Mouse (Mus musculus) forebrain, embryonic 16.5 days (tissue): ENCODE results near the gene Sgsm2. TPM values are rescaled to one million over a fixed set of nuclear protein-coding genes. Genes with fewer than 3 reads are reported as not detected.

ENCODE experiments used
- ATAC-seq: fragments of 200-750 bp; cut with Nextera tagmentation; 2 replicates; pipeline ENCODE4 v1.8.0; 2017; ENCODE audit warnings: mild to moderate bottlenecking, moderate library complexity
- H3K27ac ChIP-seq: fragments of 300-500 bp; sonication (generic); 2 replicates; pipeline ENCODE4 v1.5.1; 2014; ENCODE audit warnings: low read length, control low read depth
- H3K27me3 ChIP-seq: fragments of 300-500 bp; sonication (generic); replicated peaks from 2 replicates; pipeline ENCODE4 v1.6.1; 2014; ENCODE audit warnings: low read length; ENCODE audit not compliant: control insufficient read depth, insufficient read depth
- H3K36me3 ChIP-seq: fragments of 300-500 bp; sonication (generic); 2 replicates; pipeline ENCODE4 v1.6.1; 2014; ENCODE audit not compliant: control insufficient read depth, insufficient read depth
- H3K4me1 ChIP-seq: fragments of 300-500 bp; sonication (generic); replicated peaks from 2 replicates; pipeline ENCODE4 v1.6.1; 2014; ENCODE audit warnings: low read length; ENCODE audit not compliant: control insufficient read depth, insufficient read depth
- H3K4me2 ChIP-seq: fragments of 300-500 bp; sonication (generic); 2 replicates; pipeline ENCODE4 v1.6.1; 2014; ENCODE audit warnings: mild to moderate bottlenecking, low read length, control low read depth
- H3K4me3 ChIP-seq: fragments of 300-500 bp; sonication (generic); replicated peaks from 2 replicates; pipeline ENCODE4 v1.5.1; 2014; ENCODE audit warnings: mild to moderate bottlenecking, low read length, control low read depth
- H3K9ac ChIP-seq: fragments of 300-500 bp; sonication (generic); replicated peaks from 2 replicates; pipeline ENCODE4 v1.6.1; 2014; ENCODE audit warnings: low read depth, low read length, control low read depth
- H3K9me3 ChIP-seq: fragments of 300-500 bp; sonication (generic); 2 replicates; pipeline ENCODE4 v1.6.1; 2016; ENCODE audit warnings: low read length; ENCODE audit not compliant: control insufficient read depth
- WGBS: fragments of 180-500 bp; shearing (Covaris S2); extraction: QIAGEN DNeasy Blood & Tissue Kit; methylation state at CpG from one replicate; pipeline ENCODE4 v1.1.7; 2014; 5-methylcytosine and 5-hydroxymethylcytosine counted together
- polyA plus RNA-seq: library from polyadenylated mRNA; unstranded; fragments of >200 nt; fragmentation: Nextera tagmentation; extraction: Ambion mirVana; gene quantifications from 2 replicates; pipeline ENCODE4 v1.2.1, GENCODE M21; 2015

The Sgsm2 gene
- 13.1 and 18.2 TPM in 2 replicates for polyA plus RNA-seq

DNA sequence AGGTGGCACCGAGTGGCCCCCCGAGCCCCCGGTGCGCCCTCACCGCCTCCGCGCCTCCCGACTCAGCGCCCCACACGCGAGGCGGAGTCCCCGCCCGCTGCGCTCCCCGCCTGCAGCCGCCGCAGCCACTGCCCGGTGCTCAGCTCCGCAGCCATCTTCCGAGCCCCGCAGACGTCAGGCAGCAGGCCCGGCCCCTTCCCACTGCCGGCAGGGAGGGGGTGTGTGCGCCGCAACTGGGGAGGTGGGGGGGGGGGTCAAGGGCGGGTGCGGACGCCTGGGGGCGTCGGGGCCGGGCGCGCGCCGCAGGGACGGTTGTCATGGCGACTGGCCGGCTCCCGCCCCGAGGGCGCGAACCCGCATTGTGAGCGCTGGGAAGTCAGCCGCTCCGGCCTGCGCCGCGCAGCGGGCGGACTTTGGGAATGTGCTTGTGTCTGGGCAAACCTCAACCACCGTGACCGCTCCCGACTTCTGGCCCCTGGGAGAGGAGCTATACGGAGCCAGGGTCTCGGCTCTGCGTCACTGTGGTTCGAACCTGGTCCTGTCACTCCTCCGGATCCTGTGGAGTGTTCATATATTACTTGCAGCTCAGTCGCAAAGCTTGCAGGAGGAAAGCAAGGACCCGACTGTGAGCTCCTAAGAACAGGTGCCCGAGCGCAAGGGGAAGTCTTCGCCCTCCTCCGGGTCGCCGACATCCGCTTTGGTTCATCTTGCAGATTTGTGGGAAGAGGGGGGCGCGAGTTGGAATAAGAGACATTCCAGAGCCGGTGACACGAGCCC is at the start of gene Sgsm2:
Gene Sgsm2, minus strand, starts transcription at position 160 of the 777 bp plus-strand sequence.
- ATAC-seq = peak; percentile 81
- WGBS = under 1% methylated on average over 69 of the region's 74 CpGs
- Histone ChIP-seq H3K9me3 (no peaks in the 10 kb centered on the region), H3K27ac (peak within 1 kb of the TSS; percentile 81), H3K9ac (peak within 1 kb of the TSS; percentile 83), H3K27me3 (no peaks in the 10 kb centered on the region), H3K4me1 (peaks cover 18% of the 10 kb centered on the region), H3K4me2 (peak within 1 kb of the TSS; percentile 84), H3K36me3 (peaks cover 17% of the 10 kb centered on the region), H3K4me3 (peak within 1 kb of the TSS; percentile 85)

DNA sequence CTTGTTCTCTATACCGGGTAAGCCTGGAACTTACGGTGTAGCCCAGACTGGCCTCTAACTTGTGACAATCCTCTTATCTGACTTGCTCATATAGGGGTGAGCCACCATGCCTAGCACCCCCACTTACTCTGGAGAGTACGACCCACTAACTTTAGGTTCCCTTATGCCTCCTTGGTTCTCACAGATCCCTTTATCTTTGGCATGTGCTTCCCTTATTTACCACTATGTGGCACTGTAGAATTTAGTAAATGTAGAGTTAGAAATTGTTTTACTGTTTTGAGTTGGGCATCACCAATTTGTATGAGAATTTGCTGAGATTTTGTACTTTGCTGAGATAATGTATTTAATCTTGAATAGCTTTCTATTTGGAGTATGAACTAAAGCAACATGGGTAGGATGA is 49.5 kb upstream of the Sgsm2 start:
- no peaks in the 10 kb centered on the region for H3K9me3 ChIP-seq
- H3K27me3 ChIP-seq = no peaks in the 10 kb centered on the region
- no peak overlapping the region for H3K4me3 ChIP-seq
- no peak overlapping the region for H3K27ac ChIP-seq
- H3K4me2 ChIP-seq = no peak overlapping the region
- H3K36me3 ChIP-seq = peaks cover 11% of the 10 kb centered on the region
- no peaks in the 10 kb centered on the region for H3K4me1 ChIP-seq
- no peak for ATAC-seq
- no peak overlapping the region for H3K9ac ChIP-seq
- WGBS = 76% methylated on average over 3 of the region's 3 CpGs

DNA sequence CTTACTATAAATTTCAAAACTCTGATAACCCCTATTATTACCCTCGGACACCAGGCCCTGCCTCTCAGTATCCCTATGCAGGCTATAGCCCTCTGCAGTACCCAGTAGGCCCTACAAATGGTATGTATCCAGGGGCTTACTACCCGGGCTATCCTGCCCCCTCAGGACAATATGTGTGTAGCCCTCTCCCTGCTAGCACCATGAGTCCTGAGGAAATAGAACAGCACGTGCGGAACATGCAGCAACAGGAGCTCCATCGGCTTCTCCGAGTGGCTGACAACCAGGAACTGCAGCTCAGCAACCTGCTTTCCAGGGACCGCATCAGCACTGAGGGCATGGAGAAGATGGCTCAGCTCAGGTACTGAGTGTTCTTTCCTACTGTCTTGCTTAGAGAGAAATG is 33.5 kb upstream of the Sgsm2 start:
- no peak overlapping the region for H3K4me2 ChIP-seq
- WGBS = 92% methylated on average over 7 of the region's 7 CpGs
- no peak overlapping the region for H3K27ac ChIP-seq
- no peak overlapping the region for H3K4me3 ChIP-seq
- H3K9ac ChIP-seq = no peak overlapping the region
- no peak for ATAC-seq
- H3K27me3 ChIP-seq = no peaks in the 10 kb centered on the region
- H3K36me3 ChIP-seq = peaks cover 10% of the 10 kb centered on the region
- peaks cover 9% of the 10 kb centered on the region for H3K4me1 ChIP-seq
- no peaks in the 10 kb centered on the region for H3K9me3 ChIP-seq

DNA sequence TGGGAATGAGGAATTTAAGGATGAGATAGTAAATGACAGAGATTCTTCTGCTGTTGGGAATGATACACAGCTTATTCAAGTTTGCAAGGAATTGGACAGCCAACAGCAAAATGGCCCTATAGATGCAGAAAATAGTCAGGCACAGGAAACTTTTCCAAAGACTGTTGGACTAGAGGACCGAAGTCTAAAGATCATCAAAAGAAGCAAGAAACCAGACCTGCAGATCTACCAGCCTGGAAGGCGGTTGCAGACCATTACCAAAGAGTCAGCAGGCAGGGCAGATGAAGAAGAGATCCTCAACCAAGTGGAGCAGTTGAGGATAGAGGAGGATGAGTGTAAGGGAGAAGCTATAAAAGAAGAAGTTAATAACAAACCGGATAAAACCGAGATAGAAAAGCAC is 32.3 kb upstream of the Sgsm2 start:
- H3K4me2 ChIP-seq = no peak overlapping the region
- no peak overlapping the region for H3K9ac ChIP-seq
- no peaks in the 10 kb centered on the region for H3K9me3 ChIP-seq
- no peak overlapping the region for H3K4me3 ChIP-seq
- H3K27ac ChIP-seq = no peak overlapping the region
- ATAC-seq = no peak
- H3K4me1 ChIP-seq = peaks cover 16% of the 10 kb centered on the region
- peaks cover 4% of the 10 kb centered on the region; the same call in 1 of the 2 replicates for H3K36me3 ChIP-seq
- H3K27me3 ChIP-seq = no peaks in the 10 kb centered on the region
- 98% methylated on average over 4 of the region's 4 CpGs for WGBS

DNA sequence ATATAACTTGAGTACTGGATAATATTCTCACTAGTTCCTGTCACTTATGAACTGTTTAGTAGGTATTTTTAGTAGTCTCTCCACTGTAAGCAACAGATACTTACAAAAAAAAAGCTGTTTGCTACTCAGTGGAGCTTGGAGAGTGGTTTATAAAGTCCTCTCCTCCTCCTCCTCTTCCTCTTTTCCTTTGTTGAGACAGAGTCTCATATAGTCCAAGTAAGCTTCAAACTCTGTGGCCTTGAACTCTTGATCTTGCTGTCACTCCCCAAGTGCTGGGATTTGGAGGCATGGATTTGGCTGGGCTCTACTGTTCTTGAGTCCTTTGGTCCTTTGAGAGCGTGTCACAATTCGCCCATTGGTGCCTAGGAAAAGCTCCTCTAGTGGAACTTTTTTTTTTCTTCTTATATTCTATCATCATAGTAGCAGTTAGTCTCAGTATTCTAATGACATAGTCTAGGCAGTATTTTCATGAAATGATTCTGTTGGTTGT is 30.4 kb upstream of the Sgsm2 start:
- Histone ChIP-seq H3K4me1 (peaks cover 16% of the 10 kb centered on the region), H3K9ac (no peak overlapping the region), H3K36me3 (peaks cover 2% of the 10 kb centered on the region; the same call in 1 of the 2 replicates), H3K27me3 (no peaks in the 10 kb centered on the region), H3K9me3 (no peaks in the 10 kb centered on the region), H3K4me3 (no peak overlapping the region), H3K27ac (no peak overlapping the region), H3K4me2 (no peak overlapping the region)
- 92% methylated on average over 2 of the region's 2 CpGs for WGBS
- ATAC-seq = no peak

DNA sequence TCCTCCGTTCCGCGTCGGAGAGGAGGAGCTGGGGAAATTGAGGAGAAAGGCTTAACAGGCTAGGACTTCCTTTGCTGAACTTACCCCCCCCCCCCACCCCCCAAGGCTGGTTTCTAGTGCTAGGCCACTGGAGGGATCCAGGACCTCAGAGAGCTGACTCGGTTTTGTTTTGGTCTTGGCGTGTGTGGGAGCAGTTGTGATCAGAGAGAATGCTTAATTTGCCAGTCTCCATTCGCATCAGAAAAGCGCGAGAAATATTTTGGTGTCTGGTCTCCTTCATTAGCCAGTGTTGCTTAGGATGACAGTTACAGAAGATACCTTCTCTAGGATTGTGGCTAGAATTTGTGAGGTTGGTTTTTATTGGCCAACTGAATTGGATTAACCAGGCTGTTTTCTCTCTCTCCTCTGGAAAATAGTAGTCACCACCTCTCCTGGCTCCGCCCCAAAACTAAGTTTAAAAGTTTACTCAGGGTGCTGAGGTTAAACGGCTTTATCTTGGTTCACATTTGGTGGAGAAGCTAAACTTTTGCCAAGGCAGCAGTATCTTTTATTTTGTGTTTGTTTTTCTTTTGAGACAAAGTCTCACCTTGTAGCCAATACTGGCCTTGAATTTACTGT is 29.6 kb upstream of the Sgsm2 start:
- Histone ChIP-seq H3K27ac (peak overlapping the region; percentile 97), H3K9me3 (no peaks in the 10 kb centered on the region), H3K4me1 (peaks cover 16% of the 10 kb centered on the region), H3K36me3 (0 out of 2 replicates have a peak, but pooled peaks cover 2% of the 10 kb centered on the region), H3K4me3 (peak overlapping the region; percentile 99), H3K4me2 (peak overlapping the region; percentile 76), H3K9ac (peak overlapping the region; percentile 91), H3K27me3 (no peaks in the 10 kb centered on the region)
- 6% methylated on average over 11 of the region's 11 CpGs for WGBS
- ATAC-seq = 0 out of 2 replicates have a peak, but pooled peaks have one; percentile 1

DNA sequence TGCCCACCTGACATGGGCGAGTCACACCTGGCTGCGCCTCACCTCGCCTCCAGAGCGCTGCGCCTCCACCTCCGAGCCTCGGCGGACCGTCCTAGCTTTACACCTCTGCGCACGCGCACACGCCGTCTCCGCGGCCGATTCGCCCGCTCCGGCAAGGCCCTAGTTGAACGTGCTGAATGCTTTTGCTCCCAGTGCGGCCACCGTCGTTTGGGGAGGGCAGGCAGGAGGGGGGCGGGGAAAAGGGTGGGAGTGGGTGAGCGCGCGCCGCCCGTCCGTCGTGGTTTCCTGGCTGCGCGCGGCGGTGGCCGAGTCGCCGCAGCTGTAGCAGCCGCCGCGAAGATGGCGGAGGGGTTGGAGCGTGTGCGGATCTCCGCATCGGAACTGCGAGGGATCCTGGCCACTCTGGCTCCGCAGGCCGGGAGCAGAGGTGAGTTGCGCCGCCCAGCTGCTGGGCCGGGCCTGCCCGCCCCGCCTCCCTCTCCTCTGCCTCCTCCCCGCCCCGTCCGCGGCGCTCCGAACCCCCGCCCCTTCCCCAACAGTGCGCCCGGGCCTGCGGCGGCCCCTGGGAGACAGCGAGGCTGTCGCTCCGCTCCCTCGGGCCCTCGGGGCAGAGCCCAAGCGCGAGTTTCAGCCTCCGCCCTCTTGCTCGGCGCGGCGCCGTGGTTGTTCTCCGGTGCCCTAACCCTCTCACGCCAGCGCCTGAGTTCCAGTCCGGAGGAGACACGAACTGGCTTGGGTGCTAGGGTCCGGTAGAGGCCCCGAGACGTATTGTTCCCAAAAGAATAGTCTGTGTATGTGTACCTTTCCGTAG is 28.9 kb upstream of the Sgsm2 start, which contains the start of the genes Smg6 and Srr:
Gene Smg6, plus strand, starts transcription at position 247 of the 811 bp plus-strand sequence.
Gene Srr, minus strand, starts transcription at position 372 of the 811 bp plus-strand sequence.
- Histone ChIP-seq H3K27me3 (no peaks in the 10 kb centered on the region), H3K4me1 (peaks cover 16% of the 10 kb centered on the region), H3K9ac (peak within 1 kb of the TSS; percentile 91), H3K36me3 (0 out of 2 replicates have a peak, but pooled peaks cover 2% of the 10 kb centered on the region), H3K4me2 (peak within 1 kb of the TSS; percentile 76), H3K27ac (peak within 1 kb of the TSS; percentile 97), H3K4me3 (peak within 1 kb of the TSS; percentile 99), H3K9me3 (no peaks in the 10 kb centered on the region)
- WGBS = under 1% methylated on average over 69 of the region's 88 CpGs
- ATAC-seq = peak; percentile 95

DNA sequence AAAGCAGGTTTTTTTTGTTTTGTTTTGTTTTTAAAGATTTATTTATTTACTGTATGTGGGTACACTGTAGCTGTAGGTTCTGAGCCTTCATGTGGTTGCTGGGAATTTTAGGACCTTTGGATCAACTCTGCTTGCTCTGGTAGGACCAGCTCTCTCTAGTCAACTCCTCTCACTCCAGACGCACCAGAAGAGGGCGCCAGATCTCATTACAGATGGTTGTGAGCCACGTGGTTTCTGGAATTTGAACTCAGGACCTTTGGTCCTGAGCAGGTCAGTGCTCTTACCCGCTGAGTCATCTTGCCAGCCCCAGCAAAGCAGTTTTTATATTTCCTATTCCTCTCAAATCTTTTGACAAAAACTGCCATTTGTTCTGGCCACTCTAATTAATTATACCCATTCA is 27.3 kb upstream of the Sgsm2 start:
- Histone ChIP-seq H3K9me3 (no peaks in the 10 kb centered on the region), H3K4me1 (peaks cover 19% of the 10 kb centered on the region), H3K27ac (no peak overlapping the region), H3K9ac (no peak overlapping the region), H3K4me2 (no peak overlapping the region), H3K4me3 (no peak overlapping the region), H3K36me3 (peaks cover under 1% of the 10 kb centered on the region; the same call in 1 of the 2 replicates), H3K27me3 (no peaks in the 10 kb centered on the region)
- 65% methylated on average over 4 of the region's 4 CpGs for WGBS
- ATAC-seq = no peak
